Mouse (Mus musculus) lung, postnatal 0 days (tissue): Measurements from ENCODE around the gene Gtf2h2.

Experiments
- CTCF ChIP-seq: IDR thresholded peaks from 2 replicates; pipeline ENCODE4 v1.5.1; 2016; ENCODE audit warnings: antibody characterized with exemption, mild to moderate bottlenecking
- EP300 ChIP-seq: IDR thresholded peaks from 2 replicates; pipeline ENCODE4 v1.6.1; 2016; ENCODE audit warnings: antibody characterized with exemption, mild to moderate bottlenecking, control low read depth

DNA sequence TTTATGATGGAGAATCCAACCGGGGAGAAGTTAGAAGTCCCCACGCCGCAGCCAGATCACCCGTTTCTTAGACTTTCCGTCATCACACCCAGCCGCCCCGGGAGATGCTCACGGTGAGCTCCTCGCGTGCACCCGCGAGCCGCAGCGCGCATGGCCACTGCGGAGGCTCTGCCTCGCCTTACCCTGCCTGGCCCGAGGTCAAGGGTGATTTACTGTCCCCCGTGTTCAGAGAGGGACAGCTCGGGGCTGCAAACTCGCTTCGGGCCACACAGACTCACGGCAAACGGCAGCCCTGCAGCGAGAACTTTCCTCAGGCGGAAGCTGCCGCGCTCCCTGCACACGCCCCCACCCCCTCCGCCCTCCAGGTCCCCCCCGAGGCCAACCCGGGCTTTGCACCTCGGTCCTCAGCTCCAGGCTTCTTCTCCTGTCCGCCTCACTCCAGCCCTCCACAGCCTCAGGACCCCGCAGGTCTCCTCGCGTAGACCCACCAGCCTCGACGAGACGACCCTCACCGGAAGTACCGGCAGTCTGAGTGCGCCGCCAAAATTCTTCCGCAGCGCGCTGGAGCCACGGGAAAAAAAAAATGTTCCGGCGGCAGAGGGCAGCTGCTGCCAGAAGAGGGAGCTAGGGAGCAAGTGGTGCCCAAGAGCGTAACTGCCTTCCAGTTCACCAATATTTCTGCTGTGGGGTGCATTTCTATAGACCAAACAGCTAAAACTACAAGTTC is at the start of gene Gtf2h2:
- TF ChIP-seq CTCF (peak; percentile 97), EP300 (no peak)
